Mouse (Mus musculus): ENCODE measurements around the gene Ccdc38. TPM values are rescaled to one million over a fixed set of nuclear protein-coding genes. Genes with fewer than 3 reads are reported as not detected.

Gene Ccdc38
- polyA plus RNA-seq, 1 experiment: 0.60 TPM

- Histone ChIP-seq H3K4me1 (ENCODE audit: control insufficient read depth, insufficient read depth, low read length) (no peaks in the 10 kb centered on the region), H3K9me3 (replicated peaks; ENCODE audit: control insufficient read depth, insufficient read depth, low read length, poor library complexity, severe bottlenecking) (0 out of 2 replicates have a peak, but pooled peaks cover 5% of the 10 kb centered on the region), H3K27me3 (ENCODE audit: control insufficient read depth, insufficient read depth, low read length, poor library complexity, severe bottlenecking) (no peaks in the 10 kb centered on the region), H3K9ac (ENCODE audit: low read depth, poor library complexity, severe bottlenecking) (no peak overlapping the region), H3K4me3 (ENCODE audit: low read depth, low read length) (no peak overlapping the region), H3K27ac (ENCODE audit: insufficient read depth, low read length) (no peak overlapping the region), H3K36me3 (ENCODE audit: control insufficient read depth, insufficient read depth, low read length, poor library complexity, severe bottlenecking) (no peaks in the 10 kb centered on the region)
- no peak for TF ChIP-seq CTCF (IDR thresholded peaks at IDR 0.05; ENCODE audit: low read depth, low read length)
Measured at GRCm38 (mm10) chr10:93602309-93602708, 61.9 kb downstream of the Ccdc38 start.

- Histone ChIP-seq H3K4me3 (ENCODE audit: low read depth, low read length) (no peak overlapping the region), H3K9ac (ENCODE audit: low read depth, poor library complexity, severe bottlenecking) (no peak overlapping the region), H3K9me3 (replicated peaks; ENCODE audit: control insufficient read depth, insufficient read depth, low read length, poor library complexity, severe bottlenecking) (0 out of 2 replicates have a peak, but pooled peaks cover 5% of the 10 kb centered on the region), H3K36me3 (ENCODE audit: control insufficient read depth, insufficient read depth, low read length, poor library complexity, severe bottlenecking) (no peaks in the 10 kb centered on the region), H3K27ac (ENCODE audit: insufficient read depth, low read length) (no peak overlapping the region), H3K4me1 (ENCODE audit: control insufficient read depth, insufficient read depth, low read length) (no peaks in the 10 kb centered on the region), H3K27me3 (ENCODE audit: control insufficient read depth, insufficient read depth, low read length, poor library complexity, severe bottlenecking) (no peaks in the 10 kb centered on the region)
- TF ChIP-seq EP300 (IDR thresholded peaks at IDR 0.05; ENCODE audit: insufficient read depth, low read depth, low read length) (no peak), POLR2A (IDR thresholded peaks at IDR 0.05; ENCODE audit: insufficient read depth, low read length) (no peak), CTCF (IDR thresholded peaks at IDR 0.05; ENCODE audit: low read depth, low read length) (no peak)
Measured at GRCm38 (mm10) chr10:93603256-93603655, 62.8 kb downstream of the Ccdc38 start.

GRCm38 (mm10) chr10:93606326-93606725 lies 65.9 kb downstream of the Ccdc38 start:
- Histone ChIP-seq H3K4me3 (ENCODE audit: low read depth, low read length) (no peak overlapping the region), H3K27ac (ENCODE audit: insufficient read depth, low read length) (no peak overlapping the region), H3K9ac (ENCODE audit: low read depth, poor library complexity, severe bottlenecking) (no peak overlapping the region), H3K27me3 (ENCODE audit: control insufficient read depth, insufficient read depth, low read length, poor library complexity, severe bottlenecking) (no peaks in the 10 kb centered on the region), H3K9me3 (replicated peaks; ENCODE audit: control insufficient read depth, insufficient read depth, low read length, poor library complexity, severe bottlenecking) (0 out of 2 replicates have a peak, but pooled peaks cover 5% of the 10 kb centered on the region), H3K36me3 (ENCODE audit: control insufficient read depth, insufficient read depth, low read length, poor library complexity, severe bottlenecking) (no peaks in the 10 kb centered on the region), H3K4me1 (ENCODE audit: control insufficient read depth, insufficient read depth, low read length) (no peaks in the 10 kb centered on the region)
- no peak for TF ChIP-seq POLR2A (IDR thresholded peaks at IDR 0.05; ENCODE audit: insufficient read depth, low read length)

GRCm38 (mm10) chr10:93608051-93608450 lies 67.6 kb downstream of the Ccdc38 start:
- Histone ChIP-seq H3K4me1 (ENCODE audit: control insufficient read depth, insufficient read depth, low read length) (peaks cover 2% of the 10 kb centered on the region), H3K27me3 (ENCODE audit: control insufficient read depth, insufficient read depth, low read length, poor library complexity, severe bottlenecking) (no peaks in the 10 kb centered on the region), H3K36me3 (ENCODE audit: control insufficient read depth, insufficient read depth, low read length, poor library complexity, severe bottlenecking) (no peaks in the 10 kb centered on the region), H3K9me3 (replicated peaks; ENCODE audit: control insufficient read depth, insufficient read depth, low read length, poor library complexity, severe bottlenecking) (peaks cover 4% of the 10 kb centered on the region; the same call in 1 of the 2 replicates), H3K9ac (ENCODE audit: low read depth, poor library complexity, severe bottlenecking) (no peak overlapping the region), H3K4me3 (ENCODE audit: low read depth, low read length) (no peak overlapping the region), H3K27ac (ENCODE audit: insufficient read depth, low read length) (no peak overlapping the region)
- no peak for TF ChIP-seq POLR2A (IDR thresholded peaks at IDR 0.05; ENCODE audit: insufficient read depth, low read length)
- no peak for TF ChIP-seq EP300 (IDR thresholded peaks at IDR 0.05; ENCODE audit: insufficient read depth, low read depth, low read length)
- peak; percentile 82 for TF ChIP-seq CTCF (IDR thresholded peaks at IDR 0.05; ENCODE audit: low read depth, low read length)

DNA sequence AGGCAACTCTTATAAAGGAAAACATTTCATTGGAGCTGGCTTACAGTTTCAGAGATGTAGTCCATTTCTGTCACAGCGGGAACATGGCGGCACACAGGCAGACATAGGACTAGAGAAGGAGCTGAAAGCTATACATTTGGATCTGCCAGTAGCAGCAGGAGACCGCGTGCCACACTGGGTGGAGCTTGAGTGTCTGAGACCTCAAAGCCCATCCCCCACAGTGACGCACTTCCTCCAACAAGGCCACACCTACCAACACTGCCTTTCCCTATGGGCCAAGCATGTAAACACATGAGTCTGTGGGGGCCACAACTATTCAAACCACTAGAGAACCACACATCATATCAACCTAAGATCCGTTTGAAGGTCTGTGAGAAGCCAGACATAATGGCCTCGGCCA lies 68.8 kb downstream of the Ccdc38 start:
- Histone ChIP-seq H3K36me3 (ENCODE audit: control insufficient read depth, insufficient read depth, low read length, poor library complexity, severe bottlenecking) (no peaks in the 10 kb centered on the region), H3K27me3 (ENCODE audit: control insufficient read depth, insufficient read depth, low read length, poor library complexity, severe bottlenecking) (no peaks in the 10 kb centered on the region), H3K9me3 (replicated peaks; ENCODE audit: control insufficient read depth, insufficient read depth, low read length, poor library complexity, severe bottlenecking) (peaks cover 9% of the 10 kb centered on the region), H3K9ac (ENCODE audit: low read depth, poor library complexity, severe bottlenecking) (no peak overlapping the region), H3K4me3 (ENCODE audit: low read depth, low read length) (peak overlapping the region; percentile 40), H3K27ac (ENCODE audit: insufficient read depth, low read length) (no peak overlapping the region), H3K4me1 (ENCODE audit: control insufficient read depth, insufficient read depth, low read length) (peaks cover 2% of the 10 kb centered on the region)
- TF ChIP-seq CTCF (IDR thresholded peaks at IDR 0.05; ENCODE audit: low read depth, low read length) (no peak), EP300 (IDR thresholded peaks at IDR 0.05; ENCODE audit: insufficient read depth, low read depth, low read length) (0 out of 2 replicates have a peak, but pooled peaks have one; percentile 10), POLR2A (IDR thresholded peaks at IDR 0.05; ENCODE audit: insufficient read depth, low read length) (no peak)

- Histone ChIP-seq H3K4me1 (ENCODE audit: control insufficient read depth, insufficient read depth, low read length) (peaks cover 2% of the 10 kb centered on the region), H3K9me3 (replicated peaks; ENCODE audit: control insufficient read depth, insufficient read depth, low read length, poor library complexity, severe bottlenecking) (peaks cover 18% of the 10 kb centered on the region), H3K9ac (ENCODE audit: low read depth, poor library complexity, severe bottlenecking) (no peak overlapping the region), H3K27me3 (ENCODE audit: control insufficient read depth, insufficient read depth, low read length, poor library complexity, severe bottlenecking) (no peaks in the 10 kb centered on the region), H3K36me3 (ENCODE audit: control insufficient read depth, insufficient read depth, low read length, poor library complexity, severe bottlenecking) (no peaks in the 10 kb centered on the region), H3K27ac (ENCODE audit: insufficient read depth, low read length) (no peak overlapping the region), H3K4me3 (ENCODE audit: low read depth, low read length) (no peak overlapping the region)
- TF ChIP-seq POLR2A (IDR thresholded peaks at IDR 0.05; ENCODE audit: insufficient read depth, low read length) (no peak), CTCF (IDR thresholded peaks at IDR 0.05; ENCODE audit: low read depth, low read length) (no peak), EP300 (IDR thresholded peaks at IDR 0.05; ENCODE audit: insufficient read depth, low read depth, low read length) (no peak)
Measured at GRCm38 (mm10) chr10:93610896-93611295, 70.5 kb downstream of the Ccdc38 start.

Data from ES-Bruce4 (cell line).